Mouse (Mus musculus): ENCODE measurements around the gene Gm2163. TPM values are rescaled to one million over a fixed set of nuclear protein-coding genes. Genes with fewer than 3 reads are reported as not detected.
"Not testable (repeated sequence)": the region's sequence is repeated elsewhere in the genome, so short reads cannot be mapped to it uniquely, and the experiment has no call there.

Gm2163 gene
- total RNA-seq (2018; cell fraction: chromatin; rRNA removed), result not detected
- total RNA-seq (2018; cell fraction: cytosol; rRNA removed), result not detected
- total RNA-seq (2018; cell fraction: nucleus; rRNA removed), result not detected
- not detected in 3 replicates for polyA plus RNA-seq (2018)

GRCm38 (mm10) chr4:42466452-42466851 lies at the start of gene Gm2163:
Gene Gm2163, plus strand, starts transcription at chr4:42466752.
- no CpG with 5 or more reads among the region's 5 CpGs for WGBS (ENCODE audit: missing documents)
- H3K4me3 ChIP-seq (ENCODE audit: inconsistent target); H3K27ac ChIP-seq; H3K79me2 ChIP-seq (ENCODE audit: inconsistent target); H3K36me3 ChIP-seq (ENCODE audit: inconsistent target): not testable (repeated sequence)

- not testable (repeated sequence) for H3K4me3 ChIP-seq (ENCODE audit: inconsistent target)
- no CpG with 5 or more reads among the region's 18 CpGs for WGBS (ENCODE audit: missing documents)
Measured at GRCm38 (mm10) chr4:42439078-42439477, 27.5 kb upstream of the Gm2163 start, which contains the start of gene Gm21586. Gene Gm21586, plus strand, starts transcription at chr4:42439378.

GRCm38 (mm10) chr4:42528075-42528474 lies 61.5 kb downstream of the Gm2163 start, which contains the start of gene Fam205a2:
Gene Fam205a2, minus strand, starts transcription at chr4:42528175.
- no CpG with 5 or more reads among the region's 1 CpGs for WGBS (ENCODE audit: missing documents)
- not testable (repeated sequence) for H3K4me3 ChIP-seq (ENCODE audit: inconsistent target); H3K36me3 ChIP-seq (ENCODE audit: inconsistent target); H3K27ac ChIP-seq; H3K79me2 ChIP-seq (ENCODE audit: inconsistent target)

More at GRCm38 (mm10) chr4:42439078-42439477, 27.5 kb upstream of the Gm2163 start, which contains the start of gene Gm21586:
- H3K27ac ChIP-seq; H3K36me3 ChIP-seq (ENCODE audit: inconsistent target); H3K79me2 ChIP-seq (ENCODE audit: inconsistent target): not testable (repeated sequence)

- WGBS (ENCODE audit: missing documents), result no CpG with 5 or more reads among the region's 5 CpGs
- not testable (repeated sequence) for H3K4me3 ChIP-seq (ENCODE audit: inconsistent target); H3K79me2 ChIP-seq (ENCODE audit: inconsistent target); H3K36me3 ChIP-seq (ENCODE audit: inconsistent target); H3K27ac ChIP-seq
Measured at GRCm38 (mm10) chr4:42611895-42612294, 145.3 kb downstream of the Gm2163 start, which contains the start of gene Gm10591. Gene Gm10591, plus strand, starts transcription at chr4:42612195.

- not testable (repeated sequence) for H3K79me2 ChIP-seq (ENCODE audit: inconsistent target)
- WGBS (ENCODE audit: missing documents), result no CpG with 5 or more reads among the region's 8 CpGs
Measured at GRCm38 (mm10) chr4:42629419-42629818, 162.9 kb downstream of the Gm2163 start, which contains the start of gene Gm2564. Gene Gm2564, plus strand, starts transcription at chr4:42629719.

More at GRCm38 (mm10) chr4:42629419-42629818, 162.9 kb downstream of the Gm2163 start, which contains the start of gene Gm2564:
- H3K36me3 ChIP-seq (ENCODE audit: inconsistent target); H3K4me3 ChIP-seq (ENCODE audit: inconsistent target); H3K27ac ChIP-seq: not testable (repeated sequence)

Other genes with a start within 250 kb of the Gm2163 start
- gene Gm10600, start 226.1 kb upstream of the Gm2163 start, polyA plus RNA-seq (2018), result not detected in 3 replicates
- gene Ccl21b, start 211.0 kb upstream of the Gm2163 start, polyA plus RNA-seq (2018), result not detected in 3 replicates
- gene Gm21953, start 172.5 kb upstream of the Gm2163 start, polyA plus RNA-seq (2018), result not detected in 3 replicates
- not detected in 3 replicates for gene Fam205a3, start 148.4 kb upstream of the Gm2163 start, polyA plus RNA-seq (2018)
- gene Gm21586, start 27.4 kb upstream of the Gm2163 start, polyA plus RNA-seq (2018), result not detected in 3 replicates
- not detected in 3 replicates for gene Fam205a2, start 61.4 kb downstream of the Gm2163 start, polyA plus RNA-seq (2018)
- not detected in 3 replicates for gene Gm10591, start 145.4 kb downstream of the Gm2163 start, polyA plus RNA-seq (2018)
- not detected in 3 replicates for gene Gm2564, start 163.0 kb downstream of the Gm2163 start, polyA plus RNA-seq (2018)
- not detected in 3 replicates for gene Ccl27b, start 188.5 kb downstream of the Gm2163 start, polyA plus RNA-seq (2018)
- not detected in 3 replicates for gene Il11ra2, start 195.1 kb downstream of the Gm2163 start, polyA plus RNA-seq (2018)

All from macrophage (primary cell).